Mouse (Mus musculus): ENCODE measurements around the gene Plpp7. TPM values are rescaled to one million over a fixed set of nuclear protein-coding genes. Genes with fewer than 3 reads are reported as not detected.

Plpp7 gene
- polyA plus RNA-seq, 1 experiment from 2014 or later, result 21.7 TPM

DNA sequence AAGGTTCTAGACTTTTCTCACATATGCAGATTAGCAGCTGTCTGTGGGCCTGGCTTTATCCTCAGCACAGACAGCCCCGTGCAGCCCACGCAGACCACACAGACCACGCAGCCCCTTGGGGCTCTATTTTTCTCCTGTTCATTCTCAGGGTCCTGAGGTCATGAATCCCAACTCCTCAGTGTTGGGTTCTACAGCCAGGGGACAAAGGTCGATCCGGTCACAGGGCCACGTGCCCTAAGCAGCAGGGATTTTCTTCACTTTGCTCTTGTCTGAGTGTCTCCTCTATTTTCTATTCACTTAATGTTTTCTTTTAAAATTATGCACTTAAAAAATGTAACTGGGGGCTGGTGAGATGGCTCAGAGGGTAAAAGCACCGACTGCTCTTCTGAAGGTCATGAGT, 20.0 kb upstream of the Plpp7 start:
- Histone ChIP-seq H3K4me2 (no peak overlapping the region), H3K9me3 (no peaks in the 10 kb centered on the region), H3K36me3 (no peaks in the 10 kb centered on the region), H3K4me1 (replicated peaks) (no peaks in the 10 kb centered on the region), H3K9ac (no peak overlapping the region), H3K4me3 (no peak overlapping the region), H3K27ac (no peak overlapping the region), H3K27me3 (peaks cover 6% of the 10 kb centered on the region; the same call in 1 of the 2 replicates)
- WGBS, result 56% methylated on average over 7 of the region's 7 CpGs
- no peak for ATAC-seq (ENCODE audit: low FRiP score)

DNA sequence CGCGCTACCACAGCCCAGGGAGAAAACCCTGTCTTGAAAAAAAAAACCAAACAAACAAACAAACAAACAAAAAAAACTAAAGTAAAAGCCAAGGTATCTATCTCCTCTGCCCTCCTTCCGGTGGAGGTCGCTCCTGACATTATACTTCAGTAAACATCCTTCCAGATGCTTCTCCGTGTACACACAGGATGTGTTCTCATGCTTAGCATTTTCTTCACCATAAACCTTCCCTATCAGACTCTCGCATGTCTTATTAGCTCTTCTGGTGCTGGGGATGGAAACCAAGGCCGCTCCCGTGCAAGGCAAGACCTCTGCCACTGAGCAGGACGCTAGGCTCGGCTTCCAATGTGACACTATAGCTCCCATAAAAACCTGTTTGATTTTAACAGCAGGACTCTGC, 17.6 kb upstream of the Plpp7 start:
- no peak for ATAC-seq (ENCODE audit: low FRiP score)
- H3K9me3 ChIP-seq, result no peaks in the 10 kb centered on the region
- no peak overlapping the region for H3K4me3 ChIP-seq
- no peaks in the 10 kb centered on the region for H3K36me3 ChIP-seq
- H3K4me1 ChIP-seq (replicated peaks), result peaks cover 6% of the 10 kb centered on the region
- H3K9ac ChIP-seq, result no peak overlapping the region
- WGBS, result 86% methylated on average over 10 of the region's 10 CpGs
- H3K27me3 ChIP-seq, result peaks cover 27% of the 10 kb centered on the region
- no peak overlapping the region for H3K4me2 ChIP-seq
- no peak overlapping the region for H3K27ac ChIP-seq

DNA sequence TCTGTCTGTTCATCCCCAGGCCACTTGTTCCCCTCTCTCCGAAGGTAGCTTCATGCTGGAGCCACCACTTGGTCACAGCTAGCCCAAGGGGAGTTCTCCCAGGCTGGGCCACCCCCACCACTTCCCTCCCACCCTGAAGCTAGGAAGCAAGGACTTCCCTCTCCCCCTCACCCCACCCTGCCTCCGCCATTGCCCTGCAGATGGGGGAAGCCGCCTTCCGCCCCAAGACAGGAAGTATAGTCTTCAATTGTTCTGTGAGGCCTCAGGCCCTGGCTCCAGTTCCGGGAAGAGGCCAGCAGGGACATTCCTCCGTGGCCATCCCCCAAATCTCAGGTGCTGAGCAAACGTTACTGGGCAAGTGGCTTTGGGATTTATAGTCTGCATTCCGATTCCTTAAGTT, 16.8 kb upstream of the Plpp7 start:
- H3K36me3 ChIP-seq, result no peaks in the 10 kb centered on the region
- WGBS, result 59% methylated on average over 8 of the region's 8 CpGs
- no peak overlapping the region for H3K27ac ChIP-seq
- no peak overlapping the region for H3K9ac ChIP-seq
- H3K9me3 ChIP-seq, result no peaks in the 10 kb centered on the region
- H3K27me3 ChIP-seq, result peaks cover 34% of the 10 kb centered on the region
- no peak overlapping the region for H3K4me2 ChIP-seq
- H3K4me3 ChIP-seq, result no peak overlapping the region
- ATAC-seq (ENCODE audit: low FRiP score), result no peak
- H3K4me1 ChIP-seq (replicated peaks), result peaks cover 14% of the 10 kb centered on the region

DNA sequence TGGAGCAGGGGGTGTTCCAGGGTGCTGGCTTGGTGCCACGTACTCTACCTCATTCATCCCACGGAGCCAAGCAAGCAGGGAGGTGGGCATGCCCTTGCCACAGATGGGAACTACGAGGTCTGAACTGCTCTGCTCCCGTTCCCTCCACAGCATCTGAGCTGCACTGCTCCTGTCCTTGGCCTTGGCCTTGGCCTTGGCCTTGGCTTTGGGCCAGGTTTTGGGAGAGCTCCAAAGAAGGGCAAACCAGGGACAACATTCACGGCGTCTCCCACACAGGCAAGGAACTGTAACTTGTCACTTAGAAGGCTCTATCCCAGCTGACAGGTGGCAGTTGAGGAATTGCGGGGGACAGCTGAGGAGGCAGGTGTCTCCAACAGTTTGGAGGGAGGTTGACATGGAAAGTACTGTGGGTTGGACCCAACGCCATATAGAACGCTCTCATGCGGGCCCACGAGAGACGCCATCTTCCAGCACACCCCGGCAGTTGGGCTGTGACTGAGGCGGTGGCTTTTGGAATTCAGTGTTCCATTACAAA, 16.1 kb upstream of the Plpp7 start:
- 93% methylated on average over 14 of the region's 14 CpGs for WGBS

DNA sequence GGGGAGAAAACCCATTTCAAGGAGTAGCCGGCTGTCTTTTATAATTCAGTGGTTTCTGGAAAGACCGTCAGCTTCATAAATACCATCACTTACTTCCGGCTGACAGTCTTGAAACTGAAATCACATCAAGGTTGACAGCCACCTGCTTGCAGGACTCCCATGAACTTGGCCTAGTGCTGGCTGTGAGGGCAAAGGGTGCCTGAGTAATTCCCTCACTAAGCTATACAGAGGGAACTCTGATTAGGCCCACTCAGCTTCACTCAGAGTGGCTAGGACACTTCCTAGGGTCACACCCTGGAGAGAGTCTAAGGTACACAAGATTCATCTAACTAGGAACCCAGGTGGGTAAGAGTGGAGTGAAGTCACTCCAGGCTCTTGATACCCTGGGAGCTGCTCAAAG, 14.6 kb upstream of the Plpp7 start:
- no peak overlapping the region for H3K4me3 ChIP-seq
- H3K9me3 ChIP-seq, result no peaks in the 10 kb centered on the region
- WGBS, result 89% methylated on average over 3 of the region's 3 CpGs
- peaks cover 22% of the 10 kb centered on the region for H3K4me1 ChIP-seq (replicated peaks)
- H3K36me3 ChIP-seq, result no peaks in the 10 kb centered on the region
- no peak overlapping the region for H3K4me2 ChIP-seq
- H3K9ac ChIP-seq, result no peak overlapping the region
- ATAC-seq (ENCODE audit: low FRiP score), result no peak
- no peak overlapping the region for H3K27ac ChIP-seq
- H3K27me3 ChIP-seq, result peaks cover 55% of the 10 kb centered on the region

More for the DNA sequence above, 16.1 kb upstream of the Plpp7 start:
- H3K36me3 ChIP-seq, result no peaks in the 10 kb centered on the region
- ATAC-seq (ENCODE audit: low FRiP score), result no peak
- H3K4me2 ChIP-seq, result no peak overlapping the region
- H3K9me3 ChIP-seq, result no peaks in the 10 kb centered on the region
- H3K27me3 ChIP-seq, result peaks cover 42% of the 10 kb centered on the region
- no peak overlapping the region for H3K27ac ChIP-seq
- no peak overlapping the region for H3K4me3 ChIP-seq
- H3K9ac ChIP-seq, result no peak overlapping the region
- H3K4me1 ChIP-seq (replicated peaks), result peaks cover 21% of the 10 kb centered on the region

DNA sequence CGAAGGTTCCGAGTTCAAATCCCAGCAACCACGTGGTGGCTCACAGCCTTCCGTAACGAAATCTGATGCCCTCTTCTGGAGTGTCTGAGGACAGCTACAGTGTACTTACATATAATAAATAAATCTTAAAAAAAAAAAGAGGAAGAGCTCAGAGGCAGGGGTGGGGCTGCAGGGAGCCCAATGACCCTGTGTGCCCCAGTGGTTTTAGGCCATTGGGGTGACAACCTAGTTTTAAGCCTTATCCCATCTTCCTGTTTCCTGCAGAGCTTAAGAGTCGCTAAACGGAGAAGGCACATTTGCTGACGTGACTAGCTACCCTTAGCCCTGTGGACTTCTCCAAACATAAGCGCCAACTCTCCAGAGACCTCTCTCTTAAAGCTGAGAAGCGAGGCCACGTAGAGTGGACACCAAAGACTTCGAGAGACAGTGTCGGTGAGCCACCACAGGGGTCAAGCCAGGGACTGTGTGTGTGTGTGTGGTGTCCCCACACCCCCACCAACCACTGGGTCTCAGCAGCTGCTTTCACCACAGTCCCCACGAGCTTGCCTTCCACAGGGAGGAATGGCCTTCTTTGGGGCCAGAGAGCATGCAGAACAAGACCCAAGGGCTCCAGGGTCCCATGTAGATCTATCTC, 13.9 kb upstream of the Plpp7 start:
- 83% methylated on average over 14 of the region's 14 CpGs for WGBS
- ATAC-seq (ENCODE audit: low FRiP score), result no peak
- no peak overlapping the region for H3K4me3 ChIP-seq
- no peaks in the 10 kb centered on the region for H3K9me3 ChIP-seq
- no peak overlapping the region for H3K9ac ChIP-seq
- no peaks in the 10 kb centered on the region for H3K36me3 ChIP-seq
- H3K4me1 ChIP-seq (replicated peaks), result peaks cover 22% of the 10 kb centered on the region
- H3K4me2 ChIP-seq, result peak overlapping the region; percentile 100
- peaks cover 62% of the 10 kb centered on the region for H3K27me3 ChIP-seq
- no peak overlapping the region for H3K27ac ChIP-seq

DNA sequence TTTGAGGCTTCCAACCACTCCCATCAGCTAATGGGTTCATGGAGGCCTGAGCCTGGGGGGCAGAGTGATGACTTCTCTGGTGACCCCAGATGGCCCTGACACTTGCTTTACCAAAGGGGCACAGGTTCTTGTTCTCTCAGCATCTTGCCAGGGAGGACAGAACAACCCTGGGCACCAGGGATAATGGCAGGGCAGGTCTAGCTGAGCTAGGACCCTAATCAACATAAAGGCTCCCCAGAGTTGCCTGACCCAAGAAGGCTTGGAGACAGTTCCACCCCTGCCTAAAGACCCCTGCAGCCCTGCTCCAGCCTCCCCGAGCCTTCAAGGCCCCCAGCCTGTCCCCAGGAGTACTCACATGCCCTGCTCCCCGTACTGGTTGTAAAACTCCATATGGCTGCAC, 13.1 kb upstream of the Plpp7 start:
- peak overlapping the region; percentile 100 for H3K4me2 ChIP-seq
- peaks cover 70% of the 10 kb centered on the region for H3K27me3 ChIP-seq
- H3K9ac ChIP-seq, result no peak overlapping the region
- no peaks in the 10 kb centered on the region for H3K36me3 ChIP-seq
- peaks cover 22% of the 10 kb centered on the region for H3K4me1 ChIP-seq (replicated peaks)
- 50% methylated on average over 2 of the region's 2 CpGs for WGBS
- H3K27ac ChIP-seq, result no peak overlapping the region
- peak overlapping the region; percentile 68 for H3K4me3 ChIP-seq
- H3K9me3 ChIP-seq, result no peaks in the 10 kb centered on the region
- no peak for ATAC-seq (ENCODE audit: low FRiP score)

DNA sequence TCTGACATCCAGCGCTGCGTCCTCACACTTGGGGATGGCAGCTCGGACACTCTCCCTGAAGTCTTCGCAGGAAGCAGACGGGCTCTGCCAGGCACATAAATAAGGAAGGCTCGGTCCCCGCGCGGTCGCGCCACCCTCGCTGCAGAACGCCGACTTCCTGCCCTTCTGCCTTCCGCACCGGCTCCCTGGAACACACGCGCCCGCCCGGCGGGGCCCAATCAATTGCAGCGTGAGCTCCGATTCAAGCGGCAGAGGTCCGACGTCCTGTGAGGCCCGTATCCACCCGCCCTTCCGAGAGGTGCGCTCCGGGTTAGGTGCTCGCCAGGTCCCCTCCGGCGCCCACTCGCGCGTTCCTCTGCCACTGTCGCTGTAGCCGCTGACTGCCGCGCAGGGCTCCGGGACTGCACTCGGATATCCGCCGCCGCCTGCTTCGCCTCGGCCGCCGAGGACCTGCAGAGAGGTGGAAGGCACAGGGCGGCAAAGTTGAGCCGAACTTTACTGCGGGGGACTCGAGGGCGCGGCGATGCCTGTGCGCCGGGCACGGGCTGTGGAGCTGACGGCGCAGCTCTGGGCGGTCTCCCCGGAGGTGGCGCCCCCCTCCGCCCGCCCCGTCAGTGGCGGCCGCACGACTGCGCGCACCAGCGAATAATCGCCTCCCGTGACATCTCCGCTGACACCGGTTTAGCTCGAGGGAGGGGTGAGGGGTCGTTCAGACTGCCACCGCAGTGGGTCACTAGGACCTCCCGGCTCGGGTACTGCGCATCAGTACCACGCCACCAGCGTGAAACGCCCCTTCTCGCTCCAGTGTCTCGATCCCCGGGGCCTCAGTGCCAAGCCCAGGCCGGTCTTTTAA, 11.9 kb upstream of the Plpp7 start:
- no peak; the same call in 1 of the 2 replicates for ATAC-seq (ENCODE audit: low FRiP score)
- Histone ChIP-seq H3K27me3 (peaks cover 82% of the 10 kb centered on the region), H3K9ac (peak overlapping the region; percentile 70), H3K4me1 (replicated peaks) (peaks cover 29% of the 10 kb centered on the region), H3K4me3 (peak overlapping the region; percentile 68), H3K4me2 (peak overlapping the region; percentile 100), H3K9me3 (no peaks in the 10 kb centered on the region), H3K36me3 (no peaks in the 10 kb centered on the region), H3K27ac (no peak overlapping the region)
- under 1% methylated on average over 80 of the region's 91 CpGs for WGBS

DNA sequence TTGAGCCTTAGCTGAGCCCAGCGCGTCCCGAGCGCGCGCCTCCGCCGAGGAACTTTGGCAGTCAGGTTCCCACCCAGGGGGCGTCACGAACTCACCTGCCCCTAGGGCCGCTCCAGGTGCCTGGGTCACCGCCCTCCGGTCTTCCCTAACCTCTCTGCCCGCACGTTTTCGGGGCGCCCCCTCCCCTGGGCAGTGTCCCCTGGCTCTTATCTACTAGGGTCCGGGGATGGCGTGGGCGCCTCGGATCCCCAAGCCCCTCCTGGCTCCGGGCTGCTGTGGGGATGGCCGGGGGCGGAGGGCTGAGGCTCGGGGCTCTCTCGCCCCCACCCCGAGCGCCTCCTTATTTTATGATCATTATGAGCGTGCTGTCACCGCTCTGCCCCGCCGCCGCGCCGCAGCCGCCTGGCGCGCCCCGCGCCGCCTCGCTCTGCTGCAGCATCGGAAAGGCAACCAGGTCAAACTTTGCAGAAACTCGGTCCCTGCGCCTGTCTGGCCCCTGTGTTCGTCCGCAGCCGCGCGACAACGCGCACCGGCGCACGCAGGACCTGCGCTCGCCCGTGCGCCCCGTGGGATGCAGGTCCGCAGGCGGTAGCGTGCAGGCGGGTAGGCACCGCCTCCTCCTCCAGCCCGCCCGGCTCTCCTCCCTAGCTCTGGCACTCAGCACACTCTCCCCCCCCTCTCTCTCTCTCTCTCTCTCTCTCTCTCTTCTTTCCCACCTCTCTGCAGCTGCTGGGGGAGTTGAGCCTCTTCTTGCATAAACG, 11.0 kb upstream of the Plpp7 start, which contains the start of gene Fam78a:
Gene Fam78a, minus strand, starts transcription at position 747 of the 761 bp plus-strand sequence.
- Histone ChIP-seq H3K27ac (no peak within 1 kb of the TSS), H3K36me3 (no peaks in the 10 kb centered on the region), H3K9ac (peak within 1 kb of the TSS; percentile 70), H3K27me3 (peaks cover 91% of the 10 kb centered on the region), H3K4me2 (peak within 1 kb of the TSS; percentile 100), H3K4me1 (replicated peaks) (peaks cover 38% of the 10 kb centered on the region), H3K4me3 (peak within 1 kb of the TSS; percentile 68), H3K9me3 (no peaks in the 10 kb centered on the region)
- ATAC-seq (ENCODE audit: low FRiP score), result peak; percentile 80
- WGBS, result under 1% methylated on average over 67 of the region's 68 CpGs

DNA sequence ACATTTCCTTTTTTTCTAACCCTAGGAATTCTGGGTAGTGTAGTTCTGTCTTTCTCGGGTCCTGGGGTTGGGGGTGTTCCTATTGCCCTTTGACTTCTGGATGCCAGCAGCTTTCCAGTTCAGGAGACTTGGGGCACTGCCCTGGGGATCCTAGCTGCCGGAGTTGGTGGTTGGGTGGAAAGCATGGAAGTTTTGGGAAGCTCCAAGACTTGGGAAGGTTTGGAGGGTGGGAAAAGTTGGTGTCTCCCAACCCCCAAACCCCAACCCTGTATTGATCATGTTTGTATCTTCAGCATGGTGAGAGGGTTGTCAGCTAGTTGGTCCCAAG, 10.5 kb upstream of the Plpp7 start:
- Histone ChIP-seq H3K4me2 (peak overlapping the region; percentile 100), H3K9ac (no peak overlapping the region), H3K4me3 (peak overlapping the region; percentile 68), H3K27ac (no peak overlapping the region), H3K36me3 (no peaks in the 10 kb centered on the region), H3K4me1 (replicated peaks) (peaks cover 38% of the 10 kb centered on the region), H3K27me3 (peaks cover 95% of the 10 kb centered on the region), H3K9me3 (no peaks in the 10 kb centered on the region)
- no peak for ATAC-seq (ENCODE audit: low FRiP score)
- 15% methylated on average over 2 of the region's 2 CpGs for WGBS

DNA sequence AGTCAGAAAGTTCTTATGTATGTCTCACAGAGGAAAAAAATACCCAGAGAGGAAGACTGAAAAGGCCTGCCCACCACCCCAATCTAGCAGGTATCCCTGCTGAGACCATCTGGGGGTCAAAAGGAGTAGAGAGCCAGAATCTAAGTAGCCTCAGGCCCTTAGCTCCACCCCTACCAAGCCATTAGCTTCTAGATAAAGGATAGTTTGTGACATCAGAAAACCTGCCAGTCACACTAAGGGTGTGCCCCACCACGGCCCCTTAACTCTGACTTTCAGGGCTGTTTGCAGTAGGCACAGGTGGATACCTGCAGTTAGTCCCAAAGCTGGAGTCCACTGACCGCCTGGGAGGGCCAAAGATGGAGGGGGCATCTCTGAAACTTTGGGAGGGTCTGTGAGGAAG, 10.1 kb upstream of the Plpp7 start:
- H3K9me3 ChIP-seq, result no peaks in the 10 kb centered on the region
- peaks cover 38% of the 10 kb centered on the region for H3K4me1 ChIP-seq (replicated peaks)
- H3K4me3 ChIP-seq, result no peak overlapping the region
- H3K36me3 ChIP-seq, result no peaks in the 10 kb centered on the region
- no peak for ATAC-seq (ENCODE audit: low FRiP score)
- H3K27ac ChIP-seq, result no peak overlapping the region
- H3K27me3 ChIP-seq, result peaks cover 95% of the 10 kb centered on the region
- H3K4me2 ChIP-seq, result no peak overlapping the region
- WGBS, result 86% methylated on average over 2 of the region's 2 CpGs
- no peak overlapping the region for H3K9ac ChIP-seq

DNA sequence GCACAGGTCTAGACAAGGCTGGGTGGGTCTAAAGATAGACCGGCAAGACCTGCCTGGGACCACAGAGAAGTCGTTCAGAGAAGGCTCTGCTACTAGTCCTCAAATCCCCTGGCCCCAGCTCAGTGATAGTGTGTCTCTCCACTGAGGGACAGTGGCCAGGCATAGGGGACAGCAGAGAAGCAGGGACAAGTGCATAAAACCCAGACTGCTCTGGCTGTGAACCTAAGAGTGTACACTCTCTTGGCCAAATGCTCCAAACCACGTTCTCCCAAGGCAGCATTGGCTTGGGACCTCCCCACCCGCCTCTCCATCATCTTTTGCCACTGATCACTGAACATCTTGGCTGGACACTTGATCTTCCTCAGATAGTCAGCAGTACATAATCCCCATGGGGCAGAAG, 7.7 kb upstream of the Plpp7 start:
- Histone ChIP-seq H3K4me1 (replicated peaks) (peaks cover 33% of the 10 kb centered on the region), H3K4me3 (no peak overlapping the region), H3K27ac (no peak overlapping the region), H3K36me3 (no peaks in the 10 kb centered on the region), H3K9me3 (no peaks in the 10 kb centered on the region), H3K9ac (no peak overlapping the region), H3K27me3 (peaks cover 87% of the 10 kb centered on the region), H3K4me2 (no peak overlapping the region)
- no peak for ATAC-seq (ENCODE audit: low FRiP score)
- 49% methylated on average over 4 of the region's 4 CpGs for WGBS

Data from hindbrain, embryonic 13.5 days (tissue).